Mouse (Mus musculus) small intestine, adult 2 months (tissue): ENCODE results near the gene Slc29a1.

Experiments
- CTCF ChIP-seq: fragments of 200-500 bp; IDR thresholded peaks from 2 replicates; pipeline ENCODE4 v1.5.1; 2012; ENCODE audit warnings: low read depth, mild to moderate bottlenecking, control low read depth, inconsistent platforms, low read length, moderate library complexity, mixed read lengths; ENCODE audit not compliant: insufficient replicate concordance, insufficient read length; ENCODE audit errors: extremely low read depth
- POLR2A ChIP-seq: fragments of 200-500 bp; IDR thresholded peaks from 2 replicates; pipeline ENCODE4 v1.6.1; 2012; ENCODE audit warnings: low read depth, mild to moderate bottlenecking, control low read depth, inconsistent platforms, low read length, moderate library complexity

GRCm38 (mm10) chr17:45584096-45584896 is 15.1 kb downstream of the Slc29a1 start:
- TF ChIP-seq CTCF: no peak
- TF ChIP-seq POLR2A: no peak
